Mouse (Mus musculus): Measurements from ENCODE around the gene Cyfip2. TPM values are rescaled to one million over a fixed set of nuclear protein-coding genes. Genes with fewer than 3 reads are reported as not detected.

Cyfip2 gene
- polyA plus RNA-seq, 1 experiment from 2014 or later = 59.1 TPM

- WGBS = 93% methylated on average over 9 of the region's 9 CpGs
- Histone ChIP-seq H3K36me3 (no peaks in the 10 kb centered on the region), H3K4me2 (replicated peaks) (no peak overlapping the region), H3K4me1 (peaks cover 35% of the 10 kb centered on the region), H3K4me3 (no peak overlapping the region), H3K9me3 (no peaks in the 10 kb centered on the region), H3K27me3 (no peaks in the 10 kb centered on the region), H3K27ac (replicated peaks) (no peak overlapping the region), H3K9ac (replicated peaks) (no peak overlapping the region)
- no peak for ATAC-seq (ENCODE audit: low FRiP score, low read depth)
These were observed 6.7 kb downstream of the Cyfip2 start for GRCm38 (mm10) chr11:46305881-46306520.

- no peak overlapping the region; the same call in 1 of the 2 replicates for H3K27ac ChIP-seq (replicated peaks)
- no peak overlapping the region for H3K9ac ChIP-seq (replicated peaks)
- H3K36me3 ChIP-seq = no peaks in the 10 kb centered on the region
- no peak overlapping the region for H3K4me2 ChIP-seq (replicated peaks)
- H3K4me1 ChIP-seq = peaks cover 26% of the 10 kb centered on the region
- no peak overlapping the region for H3K4me3 ChIP-seq
- no peaks in the 10 kb centered on the region for H3K27me3 ChIP-seq
- WGBS = 78% methylated on average over 9 of the region's 9 CpGs
- no peaks in the 10 kb centered on the region for H3K9me3 ChIP-seq
- ATAC-seq (ENCODE audit: low FRiP score, low read depth) = no peak
These were observed 7.6 kb downstream of the Cyfip2 start for GRCm38 (mm10) chr11:46304864-46305710.

GRCm38 (mm10) chr11:46304093-46304492 is 8.6 kb downstream of the Cyfip2 start:
- no peak overlapping the region for H3K4me3 ChIP-seq
- H3K27ac ChIP-seq (replicated peaks) = no peak overlapping the region
- H3K4me1 ChIP-seq = peaks cover 23% of the 10 kb centered on the region
- H3K9ac ChIP-seq (replicated peaks) = no peak overlapping the region
- no peak for ATAC-seq (ENCODE audit: low FRiP score, low read depth)
- no peaks in the 10 kb centered on the region for H3K9me3 ChIP-seq
- H3K36me3 ChIP-seq = no peaks in the 10 kb centered on the region
- no peak overlapping the region for H3K4me2 ChIP-seq (replicated peaks)
- WGBS = 82% methylated on average over 10 of the region's 10 CpGs
- no peaks in the 10 kb centered on the region for H3K27me3 ChIP-seq

GRCm38 (mm10) chr11:46302471-46302870 is 10.2 kb downstream of the Cyfip2 start:
- no peaks in the 10 kb centered on the region for H3K9me3 ChIP-seq
- no peak for ATAC-seq (ENCODE audit: low FRiP score, low read depth)
- no peak overlapping the region for H3K4me2 ChIP-seq (replicated peaks)
- no peak overlapping the region for H3K9ac ChIP-seq (replicated peaks)
- peaks cover 20% of the 10 kb centered on the region for H3K4me1 ChIP-seq
- 92% methylated on average over 9 of the region's 9 CpGs for WGBS
- H3K27ac ChIP-seq (replicated peaks) = no peak overlapping the region
- H3K4me3 ChIP-seq = no peak overlapping the region
- no peaks in the 10 kb centered on the region for H3K27me3 ChIP-seq
- H3K36me3 ChIP-seq = no peaks in the 10 kb centered on the region

GRCm38 (mm10) chr11:46301579-46302248 is 10.9 kb downstream of the Cyfip2 start:
- Histone ChIP-seq H3K9me3 (no peaks in the 10 kb centered on the region), H3K27me3 (no peaks in the 10 kb centered on the region), H3K4me3 (no peak overlapping the region), H3K36me3 (no peaks in the 10 kb centered on the region), H3K4me2 (replicated peaks) (no peak overlapping the region), H3K4me1 (peaks cover 19% of the 10 kb centered on the region), H3K9ac (replicated peaks) (no peak overlapping the region), H3K27ac (replicated peaks) (no peak overlapping the region)
- ATAC-seq (ENCODE audit: low FRiP score, low read depth) = no peak
- 90% methylated on average over 23 of the region's 23 CpGs for WGBS

GRCm38 (mm10) chr11:46299901-46300300 is 12.8 kb downstream of the Cyfip2 start:
- no peak for ATAC-seq (ENCODE audit: low FRiP score, low read depth)
- Histone ChIP-seq H3K27me3 (no peaks in the 10 kb centered on the region), H3K4me1 (peaks cover 13% of the 10 kb centered on the region), H3K36me3 (no peaks in the 10 kb centered on the region), H3K4me2 (replicated peaks) (no peak overlapping the region), H3K27ac (replicated peaks) (no peak overlapping the region), H3K4me3 (no peak overlapping the region), H3K9me3 (no peaks in the 10 kb centered on the region), H3K9ac (replicated peaks) (no peak overlapping the region)
- WGBS = 31% methylated on average over 6 of the region's 6 CpGs

- Histone ChIP-seq H3K27me3 (no peaks in the 10 kb centered on the region), H3K9ac (replicated peaks) (no peak overlapping the region), H3K4me3 (no peak overlapping the region), H3K36me3 (no peaks in the 10 kb centered on the region), H3K9me3 (no peaks in the 10 kb centered on the region), H3K27ac (replicated peaks) (no peak overlapping the region), H3K4me2 (replicated peaks) (no peak overlapping the region), H3K4me1 (peaks cover 11% of the 10 kb centered on the region)
- 79% methylated on average over 13 of the region's 13 CpGs for WGBS
- no peak for ATAC-seq (ENCODE audit: low FRiP score, low read depth)
These were observed 13.5 kb downstream of the Cyfip2 start for GRCm38 (mm10) chr11:46298889-46299785.

GRCm38 (mm10) chr11:46294390-46294789 is 18.3 kb downstream of the Cyfip2 start:
- no peaks in the 10 kb centered on the region for H3K27me3 ChIP-seq
- H3K4me1 ChIP-seq = peaks cover 11% of the 10 kb centered on the region; the same call in 1 of the 2 replicates
- WGBS = 77% methylated on average over 11 of the region's 11 CpGs
- H3K36me3 ChIP-seq = peaks cover 3% of the 10 kb centered on the region
- H3K4me3 ChIP-seq = no peak overlapping the region
- no peak for ATAC-seq (ENCODE audit: low FRiP score, low read depth)
- no peak overlapping the region for H3K27ac ChIP-seq (replicated peaks)
- H3K9ac ChIP-seq (replicated peaks) = no peak overlapping the region
- no peak overlapping the region for H3K4me2 ChIP-seq (replicated peaks)
- H3K9me3 ChIP-seq = no peaks in the 10 kb centered on the region

- H3K4me3 ChIP-seq = no peak overlapping the region
- no peaks in the 10 kb centered on the region for H3K27me3 ChIP-seq
- no peak overlapping the region for H3K4me2 ChIP-seq (replicated peaks)
- no peak overlapping the region for H3K9ac ChIP-seq (replicated peaks)
- ATAC-seq (ENCODE audit: low FRiP score, low read depth) = no peak
- H3K27ac ChIP-seq (replicated peaks) = no peak overlapping the region
- H3K4me1 ChIP-seq = peaks cover 8% of the 10 kb centered on the region; the same call in 1 of the 2 replicates
- 83% methylated on average over 5 of the region's 5 CpGs for WGBS
- no peaks in the 10 kb centered on the region for H3K9me3 ChIP-seq
- H3K36me3 ChIP-seq = peaks cover 12% of the 10 kb centered on the region
These were observed 19.2 kb downstream of the Cyfip2 start for GRCm38 (mm10) chr11:46293491-46293890.

GRCm38 (mm10) chr11:46290988-46291405 is 21.7 kb downstream of the Cyfip2 start:
- 15% methylated on average over 10 of the region's 10 CpGs for WGBS
- ATAC-seq (ENCODE audit: low FRiP score, low read depth) = peak; percentile 89

GRCm38 (mm10) chr11:46289561-46289960 is 23.1 kb downstream of the Cyfip2 start:
- Histone ChIP-seq H3K4me1 (peaks cover 8% of the 10 kb centered on the region; the same call in 1 of the 2 replicates), H3K27me3 (no peaks in the 10 kb centered on the region), H3K4me3 (no peak overlapping the region), H3K36me3 (peaks cover 27% of the 10 kb centered on the region), H3K4me2 (replicated peaks) (no peak overlapping the region), H3K27ac (replicated peaks) (no peak overlapping the region), H3K9ac (replicated peaks) (no peak overlapping the region), H3K9me3 (no peaks in the 10 kb centered on the region)
- WGBS = 92% methylated on average over 9 of the region's 9 CpGs
- no peak for ATAC-seq (ENCODE audit: low FRiP score, low read depth)

More at GRCm38 (mm10) chr11:46290988-46291405, 21.7 kb downstream of the Cyfip2 start:
- H3K9ac ChIP-seq (replicated peaks) = no peak overlapping the region
- H3K27ac ChIP-seq (replicated peaks) = peak overlapping the region; percentile 55; the same call in 1 of the 2 replicates
- peaks cover 8% of the 10 kb centered on the region; the same call in 1 of the 2 replicates for H3K4me1 ChIP-seq
- H3K36me3 ChIP-seq = peaks cover 21% of the 10 kb centered on the region
- H3K9me3 ChIP-seq = no peaks in the 10 kb centered on the region
- no peak overlapping the region for H3K4me2 ChIP-seq (replicated peaks)
- H3K27me3 ChIP-seq = no peaks in the 10 kb centered on the region
- H3K4me3 ChIP-seq = no peak overlapping the region
